Mouse (Mus musculus): ENCODE measurements at regions not wholly inside any gene's neighbourhood (a gene's known extent, or its start where the extent isn't known, plus 50 kb on each side); places are given as distances from the start of the nearest gene placed in this dataset.

GRCm38 (mm10) chr1:121049684-121050083, 282.7 kb downstream of the Insig2 start:
- DNase-seq (ENCODE audit: low spot score in 2 of 2) = no peak

DNA sequence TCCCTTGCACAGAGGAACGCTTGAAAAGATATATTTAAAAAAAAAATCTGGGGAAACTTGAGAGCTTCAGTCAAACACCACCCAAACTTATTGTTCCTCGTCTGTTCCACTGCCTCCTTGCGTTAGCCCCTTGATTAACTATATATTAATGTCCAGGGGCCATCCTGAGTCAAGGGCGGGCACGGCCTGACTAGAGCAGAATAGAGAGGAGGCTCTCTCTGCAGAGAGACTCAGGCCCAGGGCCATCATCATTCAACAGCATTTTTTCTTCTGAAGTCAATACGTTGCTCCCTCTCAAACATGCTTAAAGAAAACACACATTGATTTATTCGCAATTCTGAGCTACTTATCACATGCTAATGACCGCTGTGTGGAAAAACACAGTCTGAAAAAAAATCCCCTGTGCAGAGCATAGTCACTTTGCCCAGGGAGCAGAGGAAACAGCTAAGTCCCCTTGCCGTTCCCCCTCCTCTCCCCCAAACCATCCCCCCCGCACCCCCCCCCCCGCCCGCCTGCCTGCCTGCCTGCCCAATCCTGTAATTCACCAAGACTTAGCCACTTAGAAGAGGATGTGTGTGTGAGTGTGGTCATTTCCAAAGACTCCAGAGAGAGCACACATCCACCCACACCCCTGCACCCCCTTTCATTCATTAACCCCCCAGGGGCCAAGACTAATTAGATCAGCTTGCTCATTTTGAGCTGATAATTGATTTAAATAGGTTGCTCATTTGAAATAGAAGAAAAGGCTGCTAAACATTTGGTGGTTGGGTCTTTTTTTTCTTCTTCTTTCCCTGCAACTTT, 281.5 kb downstream of the Insig2 start:
- DNase-seq (ENCODE audit: low spot score in 2 of 2) = no peak

- no peak for DNase-seq (ENCODE audit: low spot score in 2 of 2)
These were observed 280.8 kb downstream of the Insig2 start for GRCm38 (mm10) chr1:121051496-121052119.

DNA sequence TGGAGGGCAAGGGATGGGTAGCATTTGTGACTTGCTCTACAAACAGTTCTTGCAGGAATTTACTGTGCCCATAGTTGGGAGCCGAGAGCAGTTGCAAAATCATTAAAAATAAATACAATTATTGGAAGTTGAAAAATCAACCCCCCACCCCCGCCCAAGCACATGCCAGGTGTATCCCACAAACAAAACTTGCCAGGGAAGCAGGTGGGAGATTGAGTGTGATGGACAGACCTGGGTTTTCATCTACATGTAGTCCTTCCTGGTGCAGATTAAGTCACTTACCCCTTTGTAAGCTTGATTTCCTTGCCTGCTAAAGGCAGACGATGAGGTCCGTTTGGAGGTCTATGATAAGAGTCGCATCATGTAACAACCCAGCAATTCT, 280.3 kb downstream of the Insig2 start:
- DNase-seq (ENCODE audit: low spot score in 2 of 2) = no peak

DNA sequence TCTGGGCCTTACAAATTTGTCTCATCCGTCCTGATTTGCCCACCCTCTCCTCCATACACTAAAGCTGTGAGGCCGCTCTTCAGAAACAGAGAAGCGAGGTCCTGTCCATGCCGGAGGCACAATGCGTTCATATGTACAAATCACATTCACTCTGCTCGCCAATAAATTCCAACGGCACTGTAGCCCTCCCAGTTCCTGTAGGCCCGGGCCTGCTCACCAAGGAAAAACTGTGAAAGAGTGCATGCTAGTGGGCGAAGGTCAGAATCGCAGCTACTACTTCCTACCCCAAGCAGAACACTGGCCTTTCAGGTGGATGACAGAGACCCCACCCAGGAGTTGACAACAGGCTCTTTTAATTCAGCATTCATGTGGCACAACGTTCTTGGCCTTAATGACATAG, 278.7 kb downstream of the Insig2 start:
- DNase-seq (ENCODE audit: low spot score in 2 of 2) = peak in 1 of 2 experiments; percentile 20

DNA sequence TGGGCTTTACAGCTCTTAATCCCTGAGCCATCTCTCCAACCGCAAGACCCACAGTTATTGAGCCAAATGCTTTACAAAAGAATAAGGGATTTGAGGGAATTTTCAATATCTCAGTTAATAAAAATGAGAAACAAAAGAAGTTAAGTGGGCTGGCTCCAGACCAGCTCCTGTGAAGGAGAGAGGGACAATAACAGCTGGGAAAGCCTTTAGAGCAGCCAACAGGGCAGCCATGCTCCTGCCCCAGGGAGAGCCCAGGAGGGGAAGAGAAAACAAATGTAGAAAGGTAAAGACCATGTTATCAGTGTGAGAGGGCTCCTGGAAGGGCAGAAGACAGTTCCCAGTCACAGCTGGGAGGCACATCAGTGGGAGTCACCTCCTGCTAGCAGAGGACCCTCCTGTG, 257.8 kb downstream of the Insig2 start:
- no peak for DNase-seq (ENCODE audit: low spot score in 2 of 2)

GRCm38 (mm10) chr1:121082839-121083238, 249.6 kb downstream of the Insig2 start:
- DNase-seq (ENCODE audit: low spot score in 2 of 2) = no peak

GRCm38 (mm10) chr1:121085101-121085727, 247.2 kb downstream of the Insig2 start:
- DNase-seq (ENCODE audit: low spot score in 2 of 2) = no peak

DNA sequence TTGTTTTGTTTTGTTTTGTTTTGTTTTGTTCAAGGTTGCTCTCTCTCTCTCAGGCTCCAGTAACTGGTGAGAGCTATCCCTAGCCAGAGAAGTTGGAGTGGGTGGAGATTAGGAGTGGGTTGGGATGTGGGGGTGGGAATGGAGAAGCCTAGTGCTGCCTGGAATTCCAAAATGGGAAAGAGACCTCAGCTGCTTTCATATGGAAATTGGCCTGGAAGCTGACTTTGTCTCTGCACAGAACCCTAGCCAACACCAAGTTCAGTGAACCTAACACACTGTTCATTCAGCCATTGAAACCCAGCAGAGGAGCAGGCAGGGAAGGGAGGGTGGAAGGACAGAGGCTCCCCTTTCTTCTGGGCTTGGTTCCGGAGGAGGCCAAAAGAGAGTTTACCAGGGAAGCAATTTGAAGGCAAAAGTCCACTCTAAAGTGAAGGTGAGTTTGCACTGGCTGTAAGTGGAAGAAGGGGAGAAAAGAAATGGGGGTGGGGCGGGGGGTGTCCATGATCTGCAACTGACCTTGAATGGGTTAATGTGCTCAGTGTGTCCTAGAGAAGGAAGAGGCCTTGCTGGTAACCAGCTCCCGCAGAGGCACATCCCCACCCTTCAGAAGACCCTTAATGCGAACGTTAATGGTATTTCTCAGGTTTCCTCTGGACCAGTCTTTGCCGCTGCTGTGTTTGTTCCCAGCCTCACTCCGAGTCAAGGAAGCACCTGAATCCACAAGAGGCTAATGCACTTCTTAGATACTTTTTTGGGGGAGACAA, 245.1 kb downstream of the Insig2 start:
- DNase-seq (ENCODE audit: low spot score in 2 of 2) = no peak

DNA sequence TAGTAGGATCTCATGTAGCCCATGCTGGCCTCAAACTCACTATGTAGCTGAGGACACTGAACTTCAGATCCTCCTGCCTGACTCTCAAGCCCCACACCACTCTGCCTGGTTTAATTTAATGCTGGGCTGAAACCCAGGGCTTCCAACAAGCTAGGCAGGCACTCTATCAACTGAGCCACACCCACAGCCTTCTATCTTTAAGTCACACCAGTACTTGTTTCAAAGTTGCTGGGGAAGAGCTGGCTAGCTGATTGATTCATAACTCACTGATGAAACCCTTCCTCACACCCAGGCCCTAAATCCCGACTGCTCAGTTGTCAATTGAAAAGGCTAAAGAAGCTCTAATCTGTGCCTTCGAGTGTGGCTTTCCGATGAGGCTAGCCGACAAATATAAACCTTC, 241.8 kb downstream of the Insig2 start:
- no peak for DNase-seq (ENCODE audit: low spot score in 2 of 2)

DNA sequence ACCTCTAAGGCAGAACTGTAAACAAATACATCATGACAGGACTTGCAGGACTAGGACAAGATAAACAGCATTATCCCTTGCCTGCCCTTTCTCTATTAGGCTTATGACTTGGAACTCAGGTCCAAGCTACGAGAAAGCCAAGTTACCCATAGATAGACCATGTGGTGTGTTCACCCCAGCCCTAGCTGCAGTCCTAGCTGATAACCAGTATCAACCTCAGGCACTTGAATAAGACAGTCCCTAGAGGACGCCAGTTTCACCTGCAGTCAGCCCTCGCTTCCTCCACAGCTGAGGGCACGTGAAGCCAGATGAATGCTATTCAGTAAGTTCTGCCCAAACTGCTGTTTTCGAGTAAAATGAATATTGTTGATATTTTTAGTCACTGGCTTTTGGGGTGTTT, 239.5 kb downstream of the Insig2 start:
- DNase-seq (ENCODE audit: low spot score in 2 of 2) = no peak

DNA sequence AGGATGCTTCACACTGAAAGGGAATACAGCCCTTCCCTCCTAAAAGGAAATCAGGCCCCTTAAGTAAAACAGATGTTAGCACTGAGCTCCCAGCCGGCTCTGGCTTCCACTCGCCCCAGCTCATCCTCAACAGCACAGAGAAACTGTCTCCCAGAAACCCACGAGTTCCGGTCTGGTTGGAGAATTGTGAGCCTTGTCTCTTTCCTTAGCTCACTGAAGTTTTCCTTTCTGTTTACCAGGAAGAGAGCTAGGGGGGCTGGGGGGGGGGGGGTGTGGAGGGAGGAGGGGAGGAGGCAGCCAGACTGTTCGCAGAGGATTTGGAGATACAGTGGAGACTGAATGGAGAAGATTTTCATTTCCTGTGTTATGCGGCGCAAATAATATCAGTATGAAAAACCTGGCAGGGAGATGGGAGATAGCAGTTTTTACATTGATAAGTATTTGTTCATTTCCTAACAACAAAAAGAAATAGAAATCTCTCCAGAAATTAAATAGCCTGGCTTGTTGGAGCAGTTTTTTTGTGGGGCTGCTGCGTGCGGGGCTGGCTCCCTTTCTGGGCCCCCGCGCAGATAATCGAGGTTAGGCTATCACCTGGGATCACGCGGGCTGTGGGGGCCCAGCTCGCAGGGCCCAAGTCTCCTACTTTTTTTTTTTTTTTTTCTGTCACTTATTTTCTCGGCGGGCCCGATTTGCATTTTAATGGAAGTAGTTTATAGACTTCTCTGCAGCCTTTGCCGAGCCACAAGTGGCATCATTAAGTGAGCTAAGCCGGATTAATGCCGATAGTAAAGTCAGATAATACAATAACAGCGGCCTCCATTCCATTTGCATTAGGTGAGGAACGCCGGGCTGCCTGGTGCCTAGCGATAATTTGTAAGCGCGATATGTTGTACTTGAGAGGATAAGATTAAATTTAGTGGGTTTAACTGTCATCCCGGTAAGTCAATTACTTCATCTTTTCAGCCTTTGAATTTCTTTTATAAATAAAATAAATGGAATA, 235.5 kb downstream of the Insig2 start:
- peak in 1 of 2 experiments; percentile 35 for DNase-seq (ENCODE audit: low spot score in 2 of 2)

DNA sequence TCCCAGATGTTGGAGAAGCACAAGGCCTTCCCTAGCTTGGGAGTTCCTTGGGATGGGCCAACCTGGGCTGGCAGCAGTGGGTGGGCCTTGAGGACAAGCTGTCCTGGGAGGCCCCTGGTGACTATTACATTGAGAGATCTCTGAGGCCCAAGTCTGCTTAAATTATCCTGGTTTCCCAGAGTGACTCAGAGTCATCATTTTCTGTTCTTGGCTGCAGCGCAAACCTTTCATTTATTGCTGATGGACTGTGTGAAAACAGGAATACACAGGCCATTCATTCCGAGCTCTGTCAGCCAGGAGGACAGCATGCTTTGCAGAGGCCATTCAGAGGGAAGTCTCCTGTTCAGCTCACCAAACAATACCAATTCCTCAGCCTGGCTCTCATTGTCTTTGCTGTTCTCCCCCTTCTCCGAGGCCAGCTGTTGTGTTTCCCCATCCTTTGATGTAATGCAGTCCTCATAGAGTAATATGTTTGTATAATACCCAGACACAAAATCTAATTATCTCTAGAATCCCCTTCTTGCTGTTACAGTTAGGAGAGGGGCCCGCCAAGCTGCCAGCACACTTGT, 220.5 kb downstream of the Insig2 start:
- DNase-seq (ENCODE audit: low spot score in 2 of 2) = no peak

- DNase-seq (ENCODE audit: low spot score in 2 of 2) = no peak
These were observed 219.9 kb downstream of the Insig2 start for GRCm38 (mm10) chr1:121112464-121112863.

DNA sequence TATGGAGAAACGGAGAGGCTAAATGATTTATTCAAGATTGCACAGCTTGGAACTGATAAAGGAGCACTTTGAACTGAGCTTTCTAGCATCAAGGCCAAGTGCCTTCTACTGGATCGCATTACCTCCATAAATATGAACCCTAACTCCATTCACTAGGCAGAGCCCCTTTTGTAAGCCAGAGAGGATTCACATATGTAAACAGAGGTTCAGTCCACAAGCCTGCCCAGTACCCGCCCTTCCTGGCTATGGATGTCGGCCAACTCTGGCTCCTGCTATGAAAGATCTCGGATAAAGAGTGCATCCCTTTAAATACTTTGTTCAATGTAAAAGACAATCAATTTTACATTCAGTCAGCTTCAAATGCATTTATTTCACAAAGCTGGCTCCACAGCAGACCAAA, 215.8 kb downstream of the Insig2 start:
- DNase-seq (ENCODE audit: low spot score in 2 of 2) = no peak

DNA sequence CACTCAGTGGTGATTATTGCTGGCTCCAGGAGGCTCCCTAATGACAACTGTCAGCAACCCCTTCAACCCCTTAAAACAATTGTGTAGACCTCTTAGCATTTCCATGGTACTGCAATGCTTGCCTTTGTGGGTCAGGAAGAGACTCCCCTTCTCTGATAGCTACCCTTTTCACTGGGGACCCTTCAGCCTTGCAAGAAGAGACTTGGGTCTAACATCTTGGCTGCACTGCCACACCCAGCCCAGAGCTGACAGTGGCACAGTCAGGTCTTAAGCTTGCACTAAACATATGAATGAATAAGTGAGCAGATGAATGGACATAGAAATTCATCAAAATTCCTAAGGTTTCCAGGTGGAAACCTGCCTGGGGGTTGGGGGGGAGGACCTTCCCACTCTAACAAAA, 209.0 kb downstream of the Insig2 start:
- DNase-seq (ENCODE audit: low spot score in 2 of 2) = no peak

DNA sequence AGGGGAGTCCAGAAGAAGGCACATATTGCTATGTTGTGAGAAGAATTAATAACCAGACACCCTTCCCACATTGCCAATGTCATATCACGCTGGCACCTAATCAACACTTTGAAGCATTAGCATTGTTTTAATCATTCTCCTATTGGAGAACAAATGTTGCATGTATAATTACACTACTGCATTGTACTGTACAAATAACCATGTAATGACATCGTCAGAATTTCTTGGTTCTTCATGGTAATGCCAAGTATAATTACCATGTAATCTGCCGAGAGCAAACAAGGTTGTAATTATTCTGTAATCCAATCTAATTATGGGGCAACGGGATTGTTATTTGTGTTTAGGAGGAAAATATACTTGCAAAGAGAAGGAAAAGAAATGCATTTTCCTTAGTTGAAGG, 196.1 kb downstream of the Insig2 start:
- DNase-seq (ENCODE audit: low spot score in 2 of 2) = no peak

GRCm38 (mm10) chr1:121136846-121137245, 195.5 kb downstream of the Insig2 start:
- no peak for DNase-seq (ENCODE audit: low spot score in 2 of 2)

GRCm38 (mm10) chr1:121144981-121145380, 187.4 kb downstream of the Insig2 start:
- no peak for DNase-seq (ENCODE audit: low spot score in 2 of 2)

- DNase-seq (ENCODE audit: low spot score in 2 of 2) = peak in 1 of 2 experiments; percentile 21
These were observed 178.9 kb downstream of the Insig2 start for GRCm38 (mm10) chr1:121153476-121153875.

DNA sequence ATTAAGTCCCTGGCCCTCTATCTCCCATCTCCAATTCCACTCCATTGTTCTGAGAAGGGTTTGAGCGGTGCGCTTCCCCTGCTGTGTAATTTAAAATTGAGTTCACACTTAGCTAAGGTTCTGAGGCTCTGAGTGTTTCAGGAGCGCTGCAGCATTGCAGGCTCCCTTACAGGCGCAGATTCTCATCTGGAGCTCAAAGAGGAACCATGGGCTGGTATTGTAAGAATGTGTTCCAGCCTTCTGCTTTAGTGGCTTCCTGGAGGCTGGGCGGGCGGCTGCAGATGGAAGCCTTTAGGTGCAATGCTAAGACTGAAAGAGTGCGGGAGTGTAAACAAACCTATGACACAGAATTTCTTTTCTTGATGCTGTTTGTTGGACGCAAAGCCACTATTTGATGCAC, 177.8 kb downstream of the Insig2 start:
- no peak for DNase-seq (ENCODE audit: low spot score in 2 of 2)
